Mouse (Mus musculus) kidney, embryonic 15.5 days (tissue): ENCODE measurements at regions not wholly inside any gene's neighbourhood (a gene's known extent, or its start where the extent isn't known, plus 50 kb on each side); places are given as distances from the start of the nearest gene placed in this dataset.

Source experiments
- ATAC-seq: fragments of 200-750 bp; cut with Nextera tagmentation; replicated peaks from 2 replicates; pipeline ENCODE4 v1.8.0; 2017; ENCODE audit warnings: moderate TSS enrichment; ENCODE audit not compliant: low FRiP score
- H3K27ac ChIP-seq: fragments of 300-500 bp; sonication (generic); 2 replicates; pipeline ENCODE4 v1.5.1; 2015; ENCODE audit warnings: mild to moderate bottlenecking, inconsistent platforms
- H3K27me3 ChIP-seq: fragments of 300-500 bp; sonication (generic); 2 replicates; pipeline ENCODE4 v1.6.1; 2015; ENCODE audit warnings: inconsistent platforms
- H3K36me3 ChIP-seq: fragments of 300-500 bp; sonication (generic); 2 replicates; pipeline ENCODE4 v1.6.1; 2015; ENCODE audit warnings: inconsistent platforms
- H3K4me1 ChIP-seq: fragments of 300-500 bp; sonication (generic); 2 replicates; pipeline ENCODE4 v1.6.1; 2015; ENCODE audit warnings: inconsistent platforms
- H3K4me2 ChIP-seq: fragments of 300-500 bp; sonication (generic); 2 replicates; pipeline ENCODE4 v1.6.1; 2015; ENCODE audit warnings: moderate library complexity, mild to moderate bottlenecking, inconsistent platforms
- H3K4me3 ChIP-seq: fragments of 300-500 bp; sonication (generic); replicated peaks from 2 replicates; pipeline ENCODE4 v1.5.1; 2015; ENCODE audit warnings: mild to moderate bottlenecking, inconsistent platforms
- H3K9ac ChIP-seq: fragments of 300-500 bp; sonication (generic); 2 replicates; pipeline ENCODE4 v1.6.1; 2015; ENCODE audit warnings: mild to moderate bottlenecking, inconsistent platforms
- H3K9me3 ChIP-seq: fragments of 300-500 bp; sonication (generic); replicated peaks from 2 replicates; pipeline ENCODE4 v1.6.1; 2016; ENCODE audit warnings: inconsistent platforms
- WGBS: fragments of 180-500 bp; shearing (Covaris S2); methylation state at CpG from one replicate; pipeline ENCODE4 v1.1.7; 2015; ENCODE audit warnings: mixed read lengths; 5-methylcytosine and 5-hydroxymethylcytosine counted together

GRCm38 (mm10) chr2:159053534-159053933 is 258.9 kb downstream of the Dhx35 start:
- ATAC-seq, result peak; percentile 72
- no peak overlapping the region for H3K27ac ChIP-seq
- 0 out of 2 replicates have a peak, but pooled peaks cover 13% of the 10 kb centered on the region for H3K4me1 ChIP-seq
- H3K9me3 ChIP-seq, result no peaks in the 10 kb centered on the region
- no peak overlapping the region for H3K9ac ChIP-seq
- WGBS, result 37% methylated on average over 10 of the region's 10 CpGs
- H3K36me3 ChIP-seq, result no peaks in the 10 kb centered on the region
- no peak overlapping the region for H3K4me2 ChIP-seq
- no peaks in the 10 kb centered on the region for H3K27me3 ChIP-seq
- H3K4me3 ChIP-seq, result no peak overlapping the region

- Histone ChIP-seq H3K9me3 (no peaks in the 10 kb centered on the region), H3K27me3 (no peaks in the 10 kb centered on the region), H3K4me3 (no peak overlapping the region), H3K9ac (no peak overlapping the region), H3K4me1 (0 out of 2 replicates have a peak, but pooled peaks cover 13% of the 10 kb centered on the region), H3K27ac (no peak overlapping the region), H3K4me2 (no peak overlapping the region), H3K36me3 (no peaks in the 10 kb centered on the region)
- WGBS, result 60% methylated on average over 4 of the region's 4 CpGs
- ATAC-seq, result peak; percentile 71
Observed at GRCm38 (mm10) chr2:159053936-159054335, 259.3 kb downstream of the Dhx35 start.

GRCm38 (mm10) chr2:159054451-159054850 is 259.8 kb downstream of the Dhx35 start:
- H3K9me3 ChIP-seq, result no peaks in the 10 kb centered on the region
- ATAC-seq, result no peak
- H3K4me3 ChIP-seq, result no peak overlapping the region
- no peaks in the 10 kb centered on the region for H3K36me3 ChIP-seq
- no peak overlapping the region for H3K27ac ChIP-seq
- no peak overlapping the region for H3K9ac ChIP-seq
- no peaks in the 10 kb centered on the region for H3K27me3 ChIP-seq
- 89% methylated on average over 3 of the region's 3 CpGs for WGBS
- no peak overlapping the region for H3K4me2 ChIP-seq
- 0 out of 2 replicates have a peak, but pooled peaks cover 13% of the 10 kb centered on the region for H3K4me1 ChIP-seq

- H3K4me1 ChIP-seq, result 0 out of 2 replicates have a peak, but pooled peaks cover 13% of the 10 kb centered on the region
- no peaks in the 10 kb centered on the region for H3K27me3 ChIP-seq
- H3K27ac ChIP-seq, result no peak overlapping the region
- H3K36me3 ChIP-seq, result no peaks in the 10 kb centered on the region
- no peak for ATAC-seq
- no peaks in the 10 kb centered on the region for H3K9me3 ChIP-seq
- no peak overlapping the region for H3K9ac ChIP-seq
- H3K4me3 ChIP-seq, result no peak overlapping the region
- no peak overlapping the region for H3K4me2 ChIP-seq
- WGBS, result 46% methylated on average over 6 of the region's 6 CpGs
Observed at GRCm38 (mm10) chr2:159055780-159056179, 261.2 kb downstream of the Dhx35 start.

GRCm38 (mm10) chr2:159056960-159057359 is 262.4 kb downstream of the Dhx35 start:
- no peak for ATAC-seq
- Histone ChIP-seq H3K27ac (no peak overlapping the region), H3K4me2 (no peak overlapping the region), H3K9me3 (no peaks in the 10 kb centered on the region), H3K4me3 (no peak overlapping the region), H3K36me3 (no peaks in the 10 kb centered on the region), H3K4me1 (0 out of 2 replicates have a peak, but pooled peaks cover 13% of the 10 kb centered on the region), H3K9ac (no peak overlapping the region), H3K27me3 (no peaks in the 10 kb centered on the region)
- WGBS, result 79% methylated on average over 3 of the region's 3 CpGs

GRCm38 (mm10) chr2:159057506-159057905 is 262.9 kb downstream of the Dhx35 start:
- Histone ChIP-seq H3K4me3 (no peak overlapping the region), H3K4me1 (0 out of 2 replicates have a peak, but pooled peaks cover 13% of the 10 kb centered on the region), H3K9me3 (no peaks in the 10 kb centered on the region), H3K9ac (no peak overlapping the region), H3K36me3 (no peaks in the 10 kb centered on the region), H3K27me3 (no peaks in the 10 kb centered on the region), H3K27ac (no peak overlapping the region), H3K4me2 (no peak overlapping the region)
- WGBS, result 65% methylated on average over 5 of the region's 5 CpGs
- ATAC-seq, result no peak

- no peaks in the 10 kb centered on the region for H3K36me3 ChIP-seq
- H3K27ac ChIP-seq, result no peak overlapping the region
- H3K4me3 ChIP-seq, result no peak overlapping the region
- peaks cover 12% of the 10 kb centered on the region for H3K4me1 ChIP-seq
- H3K4me2 ChIP-seq, result no peak overlapping the region
- no peaks in the 10 kb centered on the region for H3K27me3 ChIP-seq
- no peaks in the 10 kb centered on the region for H3K9me3 ChIP-seq
- no peak for ATAC-seq
- no peak overlapping the region for H3K9ac ChIP-seq
- 88% methylated on average over 2 of the region's 2 CpGs for WGBS
Observed at GRCm38 (mm10) chr2:159062266-159062665, 267.7 kb downstream of the Dhx35 start.

GRCm38 (mm10) chr2:159062666-159063065 is 268.1 kb downstream of the Dhx35 start:
- H3K27me3 ChIP-seq, result no peaks in the 10 kb centered on the region
- peaks cover 13% of the 10 kb centered on the region for H3K4me1 ChIP-seq
- H3K27ac ChIP-seq, result no peak overlapping the region
- no peak overlapping the region for H3K9ac ChIP-seq
- no peak for ATAC-seq
- 64% methylated on average over 2 of the region's 2 CpGs for WGBS
- no peak overlapping the region for H3K4me2 ChIP-seq
- no peaks in the 10 kb centered on the region for H3K9me3 ChIP-seq
- no peaks in the 10 kb centered on the region for H3K36me3 ChIP-seq
- H3K4me3 ChIP-seq, result no peak overlapping the region

- H3K9ac ChIP-seq, result no peak overlapping the region
- 66% methylated on average over 9 of the region's 9 CpGs for WGBS
Observed at GRCm38 (mm10) chr2:159064403-159064970, 269.9 kb downstream of the Dhx35 start.

GRCm38 (mm10) chr2:159067506-159067905 is 272.9 kb downstream of the Dhx35 start:
- Histone ChIP-seq H3K27ac (no peak overlapping the region), H3K36me3 (no peaks in the 10 kb centered on the region), H3K9ac (no peak overlapping the region), H3K4me1 (peaks cover 25% of the 10 kb centered on the region), H3K27me3 (no peaks in the 10 kb centered on the region), H3K4me2 (no peak overlapping the region), H3K9me3 (no peaks in the 10 kb centered on the region), H3K4me3 (no peak overlapping the region)
- 59% methylated on average over 7 of the region's 7 CpGs for WGBS
- no peak for ATAC-seq

More at GRCm38 (mm10) chr2:159064403-159064970, 269.9 kb downstream of the Dhx35 start:
- Histone ChIP-seq H3K4me1 (peaks cover 24% of the 10 kb centered on the region), H3K36me3 (no peaks in the 10 kb centered on the region), H3K27me3 (no peaks in the 10 kb centered on the region), H3K4me2 (no peak overlapping the region), H3K9me3 (no peaks in the 10 kb centered on the region), H3K4me3 (no peak overlapping the region), H3K27ac (no peak overlapping the region)
- ATAC-seq, result no peak

GRCm38 (mm10) chr2:159068303-159069020 is 273.9 kb downstream of the Dhx35 start:
- 50% methylated on average over 7 of the region's 7 CpGs for whole genome bisulfite sequencing
- peak overlapping the region; percentile 87 for H3K27ac ChIP-seq

GRCm38 (mm10) chr2:159069180-159069579 is 274.6 kb downstream of the Dhx35 start:
- H3K36me3 ChIP-seq, result no peaks in the 10 kb centered on the region
- no peak overlapping the region for H3K4me2 ChIP-seq
- H3K9ac ChIP-seq, result no peak overlapping the region
- no peaks in the 10 kb centered on the region for H3K27me3 ChIP-seq
- 16% methylated on average over 6 of the region's 6 CpGs for WGBS
- ATAC-seq, result peak; percentile 33
- H3K9me3 ChIP-seq, result no peaks in the 10 kb centered on the region
- no peak overlapping the region for H3K4me3 ChIP-seq
- peaks cover 25% of the 10 kb centered on the region for H3K4me1 ChIP-seq
- peak overlapping the region; percentile 87 for H3K27ac ChIP-seq

More at GRCm38 (mm10) chr2:159068303-159069020, 273.9 kb downstream of the Dhx35 start:
- no peaks in the 10 kb centered on the region for H3K9me3 ChIP-seq
- H3K4me3 ChIP-seq, result no peak overlapping the region
- no peaks in the 10 kb centered on the region for H3K27me3 ChIP-seq
- ATAC-seq, result peak; percentile 87
- H3K4me2 ChIP-seq, result no peak overlapping the region
- H3K9ac ChIP-seq, result no peak overlapping the region
- no peaks in the 10 kb centered on the region for H3K36me3 ChIP-seq
- H3K4me1 ChIP-seq, result peaks cover 25% of the 10 kb centered on the region
